Mouse (Mus musculus) midbrain, embryonic 12.5 days (tissue): Measurements from ENCODE around the gene Clmn. TPM values are rescaled to one million over a fixed set of nuclear protein-coding genes. Genes with fewer than 3 reads are reported as not detected.

ENCODE experiments used
- ATAC-seq: fragments of 200-750 bp; cut with Nextera tagmentation; 2 replicates; pipeline ENCODE4 v1.8.0; 2017; ENCODE audit warnings: low read depth, moderate TSS enrichment, moderate library complexity; ENCODE audit not compliant: low FRiP score
- H3K27ac ChIP-seq: fragments of 300-500 bp; sonication (generic); replicated peaks from 2 replicates; pipeline ENCODE4 v1.5.1; 2016; ENCODE audit warnings: mild to moderate bottlenecking
- H3K27me3 ChIP-seq: fragments of 300-500 bp; sonication (generic); 2 replicates; pipeline ENCODE4 v1.6.1; 2016; ENCODE audit warnings: mild to moderate bottlenecking
- H3K36me3 ChIP-seq: fragments of 300-500 bp; sonication (generic); 2 replicates; pipeline ENCODE4 v1.6.1; 2016
- H3K4me1 ChIP-seq: fragments of 300-500 bp; sonication (generic); 2 replicates; pipeline ENCODE4 v1.6.1; 2016
- H3K4me2 ChIP-seq: fragments of 300-500 bp; sonication (generic); replicated peaks from 2 replicates; pipeline ENCODE4 v1.6.1; 2016; ENCODE audit warnings: mild to moderate bottlenecking, moderate library complexity
- H3K4me3 ChIP-seq: fragments of 300-500 bp; sonication (generic); 2 replicates; pipeline ENCODE4 v1.5.1; 2016; ENCODE audit warnings: mild to moderate bottlenecking
- H3K9ac ChIP-seq: fragments of 300-500 bp; sonication (generic); replicated peaks from 2 replicates; pipeline ENCODE4 v1.6.1; 2016; ENCODE audit warnings: mild to moderate bottlenecking, moderate library complexity
- H3K9me3 ChIP-seq: fragments of 300-500 bp; sonication (generic); 2 replicates; pipeline ENCODE4 v1.6.1; 2016; ENCODE audit warnings: mild to moderate bottlenecking
- WGBS: fragments of 180-500 bp; shearing (Covaris S2); methylation state at CpG from one replicate; pipeline ENCODE4 v1.1.7; 2016; 5-methylcytosine and 5-hydroxymethylcytosine counted together
- polyA plus RNA-seq: library from polyadenylated mRNA; unstranded; fragments of >200 nt; fragmentation: Nextera tagmentation; extraction: Ambion mirVana; gene quantifications from 2 replicates; pipeline ENCODE4 v1.2.1, GENCODE M21; 2016

Gene Clmn
- polyA plus RNA-seq, 1 experiment from 2014 or later = 2.5 TPM

DNA sequence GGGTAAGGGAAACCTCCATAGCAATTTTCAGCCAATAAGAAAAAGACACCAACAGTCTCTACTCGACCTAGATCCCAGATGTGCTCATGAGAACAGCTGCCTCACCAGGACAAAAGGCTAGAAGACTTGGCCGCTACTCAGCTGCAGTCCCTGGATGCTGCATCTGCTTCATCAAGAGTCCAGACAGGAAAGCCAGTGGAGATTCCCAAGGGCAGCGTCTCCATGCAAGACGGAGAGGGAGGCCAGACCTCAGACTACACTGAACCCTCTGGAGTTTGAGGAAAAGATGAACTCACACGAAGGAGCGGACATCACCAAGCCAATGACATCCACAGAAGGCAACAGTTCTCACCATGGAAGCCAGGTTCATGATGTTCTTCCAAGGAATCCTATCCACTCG is 99.1 kb downstream of the Clmn start:
- no peak overlapping the region for H3K27ac ChIP-seq
- no peaks in the 10 kb centered on the region for H3K36me3 ChIP-seq
- no peak overlapping the region for H3K9ac ChIP-seq
- H3K4me2 ChIP-seq = no peak overlapping the region
- no peaks in the 10 kb centered on the region; the same call in 1 of the 2 replicates for H3K27me3 ChIP-seq
- WGBS = 87% methylated on average over 7 of the region's 7 CpGs
- H3K4me3 ChIP-seq = no peak overlapping the region
- no peaks in the 10 kb centered on the region for H3K9me3 ChIP-seq
- H3K4me1 ChIP-seq = peaks cover 18% of the 10 kb centered on the region
- ATAC-seq = no peak

DNA sequence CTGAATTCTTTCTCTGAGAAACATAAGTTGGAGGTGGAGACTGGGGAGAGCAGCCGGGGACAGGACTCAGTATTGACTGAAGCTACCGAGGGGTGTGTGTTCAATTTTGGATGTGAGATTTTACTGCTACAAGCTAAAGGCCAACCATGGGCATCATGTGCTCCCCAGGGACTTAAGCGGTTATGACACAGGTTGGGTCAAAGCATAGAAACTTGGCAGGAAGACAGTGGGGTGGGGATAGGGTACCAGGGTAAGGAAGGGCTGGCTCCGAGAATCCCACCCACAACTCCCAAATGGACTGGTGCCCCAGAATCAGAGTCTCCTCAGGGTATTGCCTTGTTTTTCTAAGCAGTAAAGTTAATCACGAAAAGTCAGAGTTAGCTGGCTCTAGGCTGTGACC is 99.8 kb downstream of the Clmn start:
- 89% methylated on average over 5 of the region's 5 CpGs for WGBS
- Histone ChIP-seq H3K36me3 (no peaks in the 10 kb centered on the region), H3K4me3 (no peak overlapping the region), H3K9ac (no peak overlapping the region), H3K27me3 (no peaks in the 10 kb centered on the region; the same call in 1 of the 2 replicates), H3K9me3 (no peaks in the 10 kb centered on the region), H3K27ac (no peak overlapping the region), H3K4me1 (peaks cover 18% of the 10 kb centered on the region), H3K4me2 (no peak overlapping the region)
- ATAC-seq = no peak

DNA sequence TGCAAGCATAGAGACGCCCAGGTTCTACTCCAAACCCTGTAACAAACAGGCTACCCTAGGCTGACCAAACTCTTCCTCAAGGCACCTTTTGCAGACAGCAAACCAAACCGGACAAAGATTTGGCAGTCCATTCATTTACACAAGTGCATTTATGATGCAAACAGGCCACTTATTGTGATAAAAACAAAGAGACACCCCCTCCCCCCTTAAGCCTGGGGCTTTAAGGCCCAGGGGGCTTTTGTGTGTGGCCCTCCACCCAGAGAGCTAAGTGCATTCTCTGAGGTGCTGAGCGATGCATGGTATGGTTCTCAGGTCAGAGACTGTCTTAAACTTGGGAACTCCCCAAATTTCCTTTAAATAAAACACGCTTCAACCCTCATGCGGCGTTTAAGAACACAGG is 101.0 kb downstream of the Clmn start:
- Histone ChIP-seq H3K4me3 (no peak overlapping the region), H3K4me2 (no peak overlapping the region), H3K27me3 (no peaks in the 10 kb centered on the region; the same call in 1 of the 2 replicates), H3K9ac (no peak overlapping the region), H3K36me3 (no peaks in the 10 kb centered on the region), H3K4me1 (peaks cover 11% of the 10 kb centered on the region), H3K9me3 (no peaks in the 10 kb centered on the region), H3K27ac (no peak overlapping the region)
- ATAC-seq = no peak
- WGBS = 30% methylated on average over 6 of the region's 6 CpGs

DNA sequence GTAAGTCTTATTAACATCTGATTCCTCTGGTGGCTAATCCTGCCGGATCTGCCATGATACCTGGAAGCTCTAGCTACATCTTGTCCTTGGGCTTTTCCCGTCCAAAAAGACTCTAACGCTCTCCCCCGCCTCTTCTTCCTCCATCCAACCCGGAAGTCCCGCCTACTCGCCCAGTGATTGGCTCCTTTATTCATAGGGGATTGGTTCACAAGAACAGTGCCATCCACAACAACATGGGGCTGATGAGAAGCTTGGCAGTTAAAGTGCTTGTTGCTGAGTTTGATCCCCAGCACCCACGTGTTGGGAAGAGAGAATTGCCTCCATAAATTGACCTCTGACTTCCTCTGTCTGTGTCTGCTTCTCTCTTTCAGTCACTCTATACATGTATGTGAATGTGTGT is 103.5 kb downstream of the Clmn start:
- no peaks in the 10 kb centered on the region for H3K9me3 ChIP-seq
- H3K36me3 ChIP-seq = no peaks in the 10 kb centered on the region
- H3K27ac ChIP-seq = no peak overlapping the region
- H3K9ac ChIP-seq = no peak overlapping the region
- no peak for ATAC-seq
- H3K4me3 ChIP-seq = no peak overlapping the region
- H3K4me1 ChIP-seq = peaks cover 6% of the 10 kb centered on the region
- no peak overlapping the region for H3K4me2 ChIP-seq
- no peaks in the 10 kb centered on the region; the same call in 1 of the 2 replicates for H3K27me3 ChIP-seq
- WGBS = 89% methylated on average over 8 of the region's 8 CpGs

DNA sequence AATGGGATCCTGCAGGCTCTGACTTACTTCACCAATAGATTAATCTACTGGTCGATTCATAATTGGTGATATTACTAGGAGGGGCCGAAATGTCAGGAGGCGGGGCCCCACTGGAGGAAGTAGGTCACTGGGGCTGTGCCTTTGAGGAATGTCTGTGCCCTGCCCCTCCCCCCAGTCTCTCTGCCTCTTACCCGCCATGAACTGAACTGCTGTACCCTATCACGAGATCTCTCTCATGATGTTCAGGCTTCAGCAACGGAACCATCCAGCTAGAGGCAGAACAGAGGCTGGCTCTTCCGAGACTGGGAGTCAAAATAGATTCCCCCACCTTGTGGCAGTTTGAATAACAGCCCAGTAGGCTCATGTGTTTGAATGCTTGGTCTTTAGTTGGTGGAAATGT is 106.8 kb downstream of the Clmn start:
- Histone ChIP-seq H3K4me1 (peaks cover 1% of the 10 kb centered on the region; the same call in 1 of the 2 replicates), H3K4me2 (no peak overlapping the region), H3K4me3 (no peak overlapping the region), H3K36me3 (no peaks in the 10 kb centered on the region), H3K27me3 (no peaks in the 10 kb centered on the region; the same call in 1 of the 2 replicates), H3K9me3 (no peaks in the 10 kb centered on the region), H3K27ac (no peak overlapping the region), H3K9ac (no peak overlapping the region)
- WGBS = 86% methylated on average over 7 of the region's 7 CpGs
- no peak for ATAC-seq

DNA sequence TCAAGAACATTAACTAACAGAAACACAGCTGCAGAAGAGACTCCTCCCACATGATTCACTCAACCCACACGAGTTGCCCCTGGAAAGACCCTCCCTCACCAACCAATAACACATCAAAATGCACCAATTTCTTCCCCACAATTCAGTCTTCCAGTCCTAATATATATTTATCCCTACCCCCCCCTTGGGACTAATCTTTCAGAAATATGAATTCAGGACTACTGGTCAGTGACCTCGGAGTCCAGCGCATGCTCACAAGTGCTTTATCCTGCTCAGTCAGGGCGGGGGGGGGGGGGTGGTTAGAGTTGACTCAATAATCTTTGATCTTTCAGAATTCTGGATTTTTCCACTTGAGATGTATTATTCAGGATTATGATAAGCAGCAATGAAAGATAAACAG is 111.2 kb downstream of the Clmn start:
- WGBS = 70% methylated on average over 4 of the region's 4 CpGs
- H3K27ac ChIP-seq = no peak overlapping the region
- H3K27me3 ChIP-seq = no peaks in the 10 kb centered on the region; the same call in 1 of the 2 replicates
- H3K9ac ChIP-seq = no peak overlapping the region
- H3K36me3 ChIP-seq = peaks cover 4% of the 10 kb centered on the region; the same call in 1 of the 2 replicates
- no peak for ATAC-seq
- no peak overlapping the region for H3K4me2 ChIP-seq
- no peak overlapping the region for H3K4me3 ChIP-seq
- H3K9me3 ChIP-seq = no peaks in the 10 kb centered on the region
- peaks cover 31% of the 10 kb centered on the region for H3K4me1 ChIP-seq

DNA sequence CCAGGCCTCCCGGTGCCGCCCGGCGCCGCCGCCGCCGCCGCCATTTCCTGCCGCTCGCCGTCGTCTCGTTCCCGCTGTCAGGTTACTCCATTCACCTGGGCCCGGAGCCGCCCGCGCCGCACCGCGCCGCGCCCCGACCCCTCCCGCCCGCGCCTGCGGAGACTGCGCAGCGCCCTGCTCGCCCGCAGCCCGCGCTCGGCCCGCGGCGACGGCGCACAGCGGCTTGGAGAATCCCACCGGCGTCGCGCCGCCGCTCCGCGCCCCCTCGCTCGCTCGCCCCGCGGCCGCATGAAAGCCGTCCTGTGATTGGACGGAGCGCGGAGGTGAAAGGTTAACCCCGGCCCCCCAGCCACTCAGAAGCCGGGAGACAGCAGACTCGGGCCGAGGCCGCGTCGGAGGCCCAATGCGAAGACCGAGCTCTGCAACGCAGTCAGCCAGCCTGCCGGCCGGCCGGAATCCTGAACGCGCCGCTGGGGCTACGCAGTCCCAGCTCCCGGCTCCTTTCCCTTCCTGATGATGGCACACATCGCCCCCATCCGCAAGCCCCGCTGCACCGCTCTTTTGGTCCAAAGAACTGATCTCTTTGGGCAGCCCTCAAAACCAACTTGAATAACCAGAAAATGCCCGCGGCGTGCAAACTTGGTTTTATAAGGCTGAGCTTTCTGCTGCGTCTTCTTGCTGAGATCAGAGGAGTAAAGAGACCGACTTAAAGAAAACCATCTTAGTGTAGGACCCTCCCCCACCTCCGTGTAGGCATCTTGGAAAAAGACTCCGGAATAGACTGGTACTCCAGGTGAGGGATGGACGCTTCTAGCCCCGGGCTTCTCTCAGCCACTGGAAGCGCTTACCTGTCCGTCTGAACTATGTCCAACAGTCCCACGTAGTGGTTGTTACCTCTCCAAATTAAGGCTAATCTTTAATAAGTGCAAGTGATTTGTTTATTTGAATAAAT is 112.8 kb downstream of the Clmn start, which contains the start of gene Dicer1:
Gene Dicer1, minus strand, starts transcription at position 139 of the 952 bp plus-strand sequence.
- H3K9me3 ChIP-seq = no peaks in the 10 kb centered on the region

DNA sequence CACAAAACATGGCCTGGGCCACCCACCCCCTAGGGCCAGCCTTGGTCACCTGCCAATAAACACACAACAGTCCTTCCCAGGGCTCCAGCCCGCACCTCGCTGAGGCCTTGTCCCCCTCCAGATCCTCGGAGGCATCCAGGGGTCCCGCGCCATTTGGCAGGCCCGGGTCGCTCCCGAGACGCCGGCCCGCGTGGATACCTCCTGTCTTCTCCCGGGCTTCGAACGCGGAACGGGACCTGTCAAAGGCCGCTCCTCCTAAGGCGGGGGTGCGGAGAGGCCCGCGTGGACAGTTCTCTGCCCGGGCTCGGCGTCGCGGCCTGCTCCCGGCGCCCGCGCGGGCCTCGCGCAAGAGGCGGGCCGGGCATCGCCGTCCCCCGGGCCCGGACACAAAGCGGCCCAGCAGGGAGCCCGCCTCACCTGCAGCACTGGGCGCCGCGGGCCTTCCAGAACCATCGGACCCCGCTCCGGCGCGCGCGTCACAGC is 113.5 kb downstream of the Clmn start:
- peak overlapping the region; percentile 86 for H3K27ac ChIP-seq
- no peaks in the 10 kb centered on the region for H3K9me3 ChIP-seq
- H3K4me1 ChIP-seq = peaks cover 43% of the 10 kb centered on the region
- no peaks in the 10 kb centered on the region for H3K27me3 ChIP-seq
- peaks cover 4% of the 10 kb centered on the region; the same call in 1 of the 2 replicates for H3K36me3 ChIP-seq
- peak overlapping the region; percentile 89 for H3K4me2 ChIP-seq
- peak; percentile 23 for ATAC-seq
- peak overlapping the region; percentile 93 for H3K4me3 ChIP-seq
- H3K9ac ChIP-seq = peak overlapping the region; percentile 96
- under 1% methylated on average over 42 of the region's 52 CpGs for WGBS

More for the DNA sequence above, 112.8 kb downstream of the Clmn start, which contains the start of gene Dicer1:
- peak within 1 kb of the TSS; percentile 93 for H3K4me3 ChIP-seq
- WGBS = under 1% methylated on average over 80 of the region's 94 CpGs
- peak within 1 kb of the TSS; percentile 93 for H3K27ac ChIP-seq
- H3K9ac ChIP-seq = peak within 1 kb of the TSS; percentile 96
- H3K4me2 ChIP-seq = peak within 1 kb of the TSS; percentile 89
- H3K27me3 ChIP-seq = no peaks in the 10 kb centered on the region
- peak; percentile 98 for ATAC-seq
- peaks cover 4% of the 10 kb centered on the region; the same call in 1 of the 2 replicates for H3K36me3 ChIP-seq
- peaks cover 42% of the 10 kb centered on the region for H3K4me1 ChIP-seq

DNA sequence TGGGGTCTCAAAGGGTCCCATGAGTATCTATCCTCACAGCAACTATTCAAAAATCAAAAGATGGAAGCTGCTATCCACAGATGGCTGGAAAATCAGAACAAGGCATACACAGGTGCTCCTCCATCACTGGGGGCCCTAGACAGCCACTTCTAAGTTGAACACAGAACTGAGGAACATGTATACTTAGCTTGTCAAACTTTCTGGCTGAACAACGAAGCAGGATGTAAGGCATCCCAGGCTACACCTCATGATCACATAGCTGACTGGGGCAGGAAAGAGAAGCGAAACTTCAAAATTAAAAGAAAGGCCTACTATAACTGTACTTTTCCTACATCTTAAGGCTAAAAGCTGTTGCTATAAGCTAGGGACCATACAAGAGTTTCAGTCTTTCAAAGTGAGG is 115.9 kb downstream of the Clmn start:
- Histone ChIP-seq H3K4me1 (peaks cover 48% of the 10 kb centered on the region), H3K27ac (no peak overlapping the region), H3K9me3 (no peaks in the 10 kb centered on the region), H3K27me3 (no peaks in the 10 kb centered on the region), H3K36me3 (peaks cover 4% of the 10 kb centered on the region; the same call in 1 of the 2 replicates), H3K9ac (no peak overlapping the region), H3K4me2 (peak overlapping the region; percentile 89; the same call in 1 of the 2 replicates), H3K4me3 (no peak overlapping the region)
- WGBS = 85% methylated on average over 2 of the region's 2 CpGs
- ATAC-seq = no peak

DNA sequence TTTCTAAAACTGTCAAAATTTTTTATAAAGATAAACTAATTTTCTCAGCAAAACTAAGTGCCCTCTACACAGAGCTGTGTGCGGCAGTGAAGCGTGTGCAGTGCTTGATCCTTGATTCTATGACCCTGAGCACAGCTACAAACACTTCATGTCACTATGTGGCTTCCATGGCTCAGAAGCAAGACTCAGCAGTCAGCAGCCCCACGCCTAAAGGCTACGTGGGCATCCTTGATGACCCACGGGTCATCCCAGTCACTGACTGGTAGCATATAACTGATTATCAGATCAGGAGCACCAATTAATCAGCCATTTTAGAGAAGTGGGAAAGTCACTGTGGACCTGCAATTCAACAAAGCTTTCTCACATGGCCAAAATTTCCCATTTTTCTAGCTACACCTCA is 117.6 kb downstream of the Clmn start:
- Histone ChIP-seq H3K4me2 (no peak overlapping the region), H3K9ac (no peak overlapping the region), H3K36me3 (peaks cover 4% of the 10 kb centered on the region; the same call in 1 of the 2 replicates), H3K4me3 (no peak overlapping the region), H3K27ac (no peak overlapping the region), H3K9me3 (no peaks in the 10 kb centered on the region), H3K27me3 (no peaks in the 10 kb centered on the region), H3K4me1 (peaks cover 52% of the 10 kb centered on the region)
- no peak for ATAC-seq
- 89% methylated on average over 5 of the region's 5 CpGs for WGBS

DNA sequence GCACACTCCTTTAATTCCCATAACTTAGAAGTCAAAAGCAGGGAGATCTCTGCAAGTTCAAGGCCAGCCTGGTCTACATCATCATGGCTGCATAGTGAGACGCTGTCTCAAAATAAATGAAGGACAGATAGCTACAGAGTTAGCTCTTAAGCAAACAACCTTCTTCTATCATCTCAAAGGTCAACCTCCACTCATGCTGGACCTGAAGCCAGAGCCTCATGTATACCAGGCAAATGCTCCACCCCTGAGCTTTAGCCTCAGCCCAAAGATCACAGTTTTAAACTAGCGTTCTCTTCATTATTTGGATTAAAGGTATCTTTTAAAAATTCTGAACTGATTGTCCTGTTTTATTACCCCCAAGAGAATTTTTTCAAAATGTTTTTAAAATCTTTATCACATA is 118.3 kb downstream of the Clmn start:
- no peaks in the 10 kb centered on the region for H3K9me3 ChIP-seq
- no peak overlapping the region for H3K4me3 ChIP-seq
- H3K27me3 ChIP-seq = no peaks in the 10 kb centered on the region
- peaks cover 58% of the 10 kb centered on the region for H3K4me1 ChIP-seq
- no peak for ATAC-seq
- no peak overlapping the region for H3K4me2 ChIP-seq
- H3K27ac ChIP-seq = no peak overlapping the region
- WGBS = 90% methylated on average over 2 of the region's 2 CpGs
- no peak overlapping the region for H3K9ac ChIP-seq
- H3K36me3 ChIP-seq = peaks cover 4% of the 10 kb centered on the region; the same call in 1 of the 2 replicates

DNA sequence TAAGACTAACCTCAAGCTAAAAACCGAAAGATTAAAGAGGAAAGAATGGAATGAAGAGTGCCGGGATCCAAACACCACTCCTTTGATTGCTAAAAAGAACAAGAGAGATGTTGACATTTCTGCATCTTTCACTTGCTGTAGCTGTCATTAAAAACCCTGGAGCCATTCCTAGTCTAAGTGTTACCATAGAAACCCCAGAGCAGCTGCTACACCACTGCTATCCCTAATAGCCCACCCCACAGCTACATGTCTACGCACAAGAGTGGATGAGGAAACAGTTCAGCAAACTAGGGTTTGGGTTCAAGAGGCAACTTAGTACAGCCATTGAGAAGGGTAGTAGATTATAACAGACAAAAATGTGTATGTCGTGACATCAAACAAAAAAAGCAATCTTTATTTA is 121.2 kb downstream of the Clmn start:
- Histone ChIP-seq H3K9ac (no peak overlapping the region), H3K36me3 (no peaks in the 10 kb centered on the region), H3K4me3 (no peak overlapping the region), H3K27me3 (no peaks in the 10 kb centered on the region), H3K4me1 (peaks cover 55% of the 10 kb centered on the region), H3K4me2 (no peak overlapping the region), H3K27ac (no peak overlapping the region), H3K9me3 (no peaks in the 10 kb centered on the region)
- 51% methylated on average over 4 of the region's 4 CpGs for WGBS
- 0 out of 2 replicates have a peak, but pooled peaks have one; percentile 67 for ATAC-seq
